Mouse (Mus musculus) heart, adult 2 months (tissue): Measurements from ENCODE around the gene Fto.

Experiments
- CTCF ChIP-seq: fragments of 200-600 bp; IDR thresholded peaks from 2 replicates; pipeline ENCODE4 v1.8.1; 2022; ENCODE audit warnings: antibody characterized with exemption, mild to moderate bottlenecking, moderate library complexity
- POLR2A ChIP-seq: fragments of 200-500 bp; IDR thresholded peaks from 2 replicates; pipeline ENCODE4 v1.6.1; 2011; ENCODE audit warnings: mild to moderate bottlenecking, low read depth, low read length, control low read depth; ENCODE audit not compliant: insufficient read depth

GRCm38 (mm10) chr8:91510716-91511115 lies 197.4 kb downstream of the Fto start:
- TF ChIP-seq CTCF (no peak), POLR2A (no peak)
